Mouse (Mus musculus): Measurements from ENCODE around the gene Lrrn1. TPM values are rescaled to one million over a fixed set of nuclear protein-coding genes. Genes with fewer than 3 reads are reported as not detected.

Gene Lrrn1
- polyA plus RNA-seq, 1 experiment: 42.7 TPM

GRCm38 (mm10) chr6:107552511-107552910 lies 22.9 kb downstream of the Lrrn1 start:
- H3K4me3 ChIP-seq: no peak overlapping the region
- H3K27me3 ChIP-seq (ENCODE audit: control insufficient read depth, insufficient read depth, insufficient read length): no peaks in the 10 kb centered on the region
- TF ChIP-seq POLR2A (IDR thresholded peaks at IDR 0.05; ENCODE audit: insufficient read length, low read depth): no peak
- TF ChIP-seq MAX (IDR thresholded peaks at IDR 0.05; ENCODE audit: low read depth): no peak
- TF ChIP-seq TCF12 (IDR thresholded peaks at IDR 0.05; ENCODE audit: insufficient read depth, poor library complexity, severe bottlenecking): no peak
- no peak for TF ChIP-seq POLR2AphosphoS2 (IDR thresholded peaks at IDR 0.05; ENCODE audit: insufficient read length, low read depth)
- no peak for TF ChIP-seq MYOG (IDR thresholded peaks at IDR 0.05; ENCODE audit: control insufficient read depth in 1 of 3, insufficient read depth in 1 of 3, insufficient read length in 2 of 3, low read depth in 2 of 3)
- TF ChIP-seq REST (IDR thresholded peaks at IDR 0.05; ENCODE audit: insufficient read depth, insufficient read length): no peak
- no peaks in the 10 kb centered on the region for H3K36me3 ChIP-seq (ENCODE audit: control insufficient read depth, insufficient read depth)
- no peaks in the 10 kb centered on the region for H3K79me2 ChIP-seq (ENCODE audit: control insufficient read depth, insufficient read depth)
- no peak overlapping the region for H3K4me2 ChIP-seq (ENCODE audit: low read depth)
- H3ac ChIP-seq (ENCODE audit: control insufficient read depth, insufficient read length): no peak overlapping the region

GRCm38 (mm10) chr6:107555364-107555763 lies 25.8 kb downstream of the Lrrn1 start:
- Histone ChIP-seq H3K27me3 (ENCODE audit: control insufficient read depth, insufficient read depth, insufficient read length) (no peaks in the 10 kb centered on the region), H3ac (ENCODE audit: control insufficient read depth, insufficient read length) (no peak overlapping the region), H3K4me3 (no peak overlapping the region), H3K4me2 (ENCODE audit: low read depth) (no peak overlapping the region), H3K36me3 (ENCODE audit: control insufficient read depth, insufficient read depth) (no peaks in the 10 kb centered on the region), H3K79me2 (ENCODE audit: control insufficient read depth, insufficient read depth) (no peaks in the 10 kb centered on the region)
- TF ChIP-seq POLR2A (IDR thresholded peaks at IDR 0.05; ENCODE audit: insufficient read length, low read depth) (no peak), POLR2AphosphoS2 (IDR thresholded peaks at IDR 0.05; ENCODE audit: insufficient read length, low read depth) (no peak), SRF (IDR thresholded peaks at IDR 0.05; ENCODE audit: control insufficient read depth, insufficient read length, low read depth) (no peak), TCF3 (IDR thresholded peaks at IDR 0.05; ENCODE audit: insufficient read length, low read depth) (no peak), CEBPB (IDR thresholded peaks at IDR 0.05; ENCODE audit: insufficient read depth, poor library complexity, severe bottlenecking) (no peak), REST (IDR thresholded peaks at IDR 0.05; ENCODE audit: insufficient read depth, insufficient read length) (no peak), E2F4 (IDR thresholded peaks at IDR 0.05; ENCODE audit: insufficient read depth) (no peak), TCF12 (IDR thresholded peaks at IDR 0.05; ENCODE audit: insufficient read depth, poor library complexity, severe bottlenecking) (no peak), MAX (IDR thresholded peaks at IDR 0.05; ENCODE audit: low read depth) (no peak), MYOD1 (IDR thresholded peaks at IDR 0.05; ENCODE audit: control insufficient read depth in 1 of 3, insufficient read length in 2 of 3, low read depth in 2 of 3) (no peak), USF1 (IDR thresholded peaks at IDR 0.05; ENCODE audit: low read depth) (no peak), MYOG (IDR thresholded peaks at IDR 0.05; ENCODE audit: control insufficient read depth in 1 of 3, insufficient read depth in 1 of 3, insufficient read length in 2 of 3, low read depth in 2 of 3) (no peak)

GRCm38 (mm10) chr6:107556996-107557395 lies 27.4 kb downstream of the Lrrn1 start:
- TF ChIP-seq SRF (IDR thresholded peaks at IDR 0.05; ENCODE audit: control insufficient read depth, insufficient read length, low read depth) (no peak), CEBPB (IDR thresholded peaks at IDR 0.05; ENCODE audit: insufficient read depth, poor library complexity, severe bottlenecking) (no peak), MAX (IDR thresholded peaks at IDR 0.05; ENCODE audit: low read depth) (no peak), USF1 (IDR thresholded peaks at IDR 0.05; ENCODE audit: low read depth) (no peak), MYOG (IDR thresholded peaks at IDR 0.05; ENCODE audit: control insufficient read depth in 1 of 3, insufficient read depth in 1 of 3, insufficient read length in 2 of 3, low read depth in 2 of 3) (no peak), POLR2A (IDR thresholded peaks at IDR 0.05; ENCODE audit: insufficient read length, low read depth) (no peak), TCF12 (IDR thresholded peaks at IDR 0.05; ENCODE audit: insufficient read depth, poor library complexity, severe bottlenecking) (no peak), POLR2AphosphoS2 (IDR thresholded peaks at IDR 0.05; ENCODE audit: insufficient read length, low read depth) (no peak), MYOD1 (IDR thresholded peaks at IDR 0.05; ENCODE audit: control insufficient read depth in 1 of 3, insufficient read length in 2 of 3, low read depth in 2 of 3) (no peak), E2F4 (IDR thresholded peaks at IDR 0.05; ENCODE audit: insufficient read depth) (no peak), REST (IDR thresholded peaks at IDR 0.05; ENCODE audit: insufficient read depth, insufficient read length) (no peak), TCF3 (IDR thresholded peaks at IDR 0.05; ENCODE audit: insufficient read length, low read depth) (no peak)

GRCm38 (mm10) chr6:107557806-107558205 lies 28.2 kb downstream of the Lrrn1 start:
- Histone ChIP-seq H3ac (ENCODE audit: control insufficient read depth, insufficient read length) (no peak overlapping the region), H3K36me3 (ENCODE audit: control insufficient read depth, insufficient read depth) (no peaks in the 10 kb centered on the region), H3K4me2 (ENCODE audit: low read depth) (no peak overlapping the region), H3K27me3 (ENCODE audit: control insufficient read depth, insufficient read depth, insufficient read length) (no peaks in the 10 kb centered on the region), H3K79me2 (ENCODE audit: control insufficient read depth, insufficient read depth) (peaks cover 6% of the 10 kb centered on the region), H3K4me3 (no peak overlapping the region)
- no peak for TF ChIP-seq E2F4 (IDR thresholded peaks at IDR 0.05; ENCODE audit: insufficient read depth)
- no peak for TF ChIP-seq TCF3 (IDR thresholded peaks at IDR 0.05; ENCODE audit: insufficient read length, low read depth)
- TF ChIP-seq SRF (IDR thresholded peaks at IDR 0.05; ENCODE audit: control insufficient read depth, insufficient read length, low read depth): no peak
- no peak for TF ChIP-seq CEBPB (IDR thresholded peaks at IDR 0.05; ENCODE audit: insufficient read depth, poor library complexity, severe bottlenecking)
- no peak for TF ChIP-seq POLR2A (IDR thresholded peaks at IDR 0.05; ENCODE audit: insufficient read length, low read depth)

More at GRCm38 (mm10) chr6:107556996-107557395, 27.4 kb downstream of the Lrrn1 start:
- Histone ChIP-seq H3K36me3 (ENCODE audit: control insufficient read depth, insufficient read depth) (no peaks in the 10 kb centered on the region), H3K4me3 (no peak overlapping the region), H3ac (ENCODE audit: control insufficient read depth, insufficient read length) (no peak overlapping the region), H3K27me3 (ENCODE audit: control insufficient read depth, insufficient read depth, insufficient read length) (no peaks in the 10 kb centered on the region), H3K4me2 (ENCODE audit: low read depth) (no peak overlapping the region), H3K79me2 (ENCODE audit: control insufficient read depth, insufficient read depth) (no peaks in the 10 kb centered on the region)

- H3ac ChIP-seq (ENCODE audit: control insufficient read depth, insufficient read length): no peak overlapping the region
- no peak for TF ChIP-seq TCF12 (IDR thresholded peaks at IDR 0.05; ENCODE audit: insufficient read depth, poor library complexity, severe bottlenecking)
- TF ChIP-seq MAX (IDR thresholded peaks at IDR 0.05; ENCODE audit: low read depth): no peak
- no peak for TF ChIP-seq REST (IDR thresholded peaks at IDR 0.05; ENCODE audit: insufficient read depth, insufficient read length)
- TF ChIP-seq CEBPB (IDR thresholded peaks at IDR 0.05; ENCODE audit: insufficient read depth, poor library complexity, severe bottlenecking): no peak
- TF ChIP-seq SRF (IDR thresholded peaks at IDR 0.05; ENCODE audit: control insufficient read depth, insufficient read length, low read depth): no peak
- TF ChIP-seq E2F4 (IDR thresholded peaks at IDR 0.05; ENCODE audit: insufficient read depth): no peak
- no peak for TF ChIP-seq POLR2A (IDR thresholded peaks at IDR 0.05; ENCODE audit: insufficient read length, low read depth)
- TF ChIP-seq MYOG (IDR thresholded peaks at IDR 0.05; ENCODE audit: control insufficient read depth in 1 of 3, insufficient read depth in 1 of 3, insufficient read length in 2 of 3, low read depth in 2 of 3): no peak
- TF ChIP-seq TCF3 (IDR thresholded peaks at IDR 0.05; ENCODE audit: insufficient read length, low read depth): no peak
- TF ChIP-seq POLR2AphosphoS2 (IDR thresholded peaks at IDR 0.05; ENCODE audit: insufficient read length, low read depth): no peak
- TF ChIP-seq MYOD1 (IDR thresholded peaks at IDR 0.05; ENCODE audit: control insufficient read depth in 1 of 3, insufficient read length in 2 of 3, low read depth in 2 of 3): no peak
- no peaks in the 10 kb centered on the region for H3K27me3 ChIP-seq (ENCODE audit: control insufficient read depth, insufficient read depth, insufficient read length)
- no peaks in the 10 kb centered on the region for H3K36me3 ChIP-seq (ENCODE audit: control insufficient read depth, insufficient read depth)
- H3K4me3 ChIP-seq: no peak overlapping the region
- peaks cover 7% of the 10 kb centered on the region for H3K79me2 ChIP-seq (ENCODE audit: control insufficient read depth, insufficient read depth)
- H3K4me2 ChIP-seq (ENCODE audit: low read depth): no peak overlapping the region
These were observed 32.7 kb downstream of the Lrrn1 start for GRCm38 (mm10) chr6:107562255-107562654.
